Mouse (Mus musculus) spleen, postnatal 4 days (tissue): ENCODE data around the gene Mrln.
"Not testable (repeated sequence)": the region's sequence is repeated elsewhere in the genome, so short reads cannot be mapped to it uniquely, and the experiment has no call there.

Experiments
- DNase-seq, 2 experiments: peaks; one replicate each; pipeline ENCODE4 v3.0.0; 2022; ENCODE audit warnings: low spot score in 2 of 2

The Mrln gene

DNA sequence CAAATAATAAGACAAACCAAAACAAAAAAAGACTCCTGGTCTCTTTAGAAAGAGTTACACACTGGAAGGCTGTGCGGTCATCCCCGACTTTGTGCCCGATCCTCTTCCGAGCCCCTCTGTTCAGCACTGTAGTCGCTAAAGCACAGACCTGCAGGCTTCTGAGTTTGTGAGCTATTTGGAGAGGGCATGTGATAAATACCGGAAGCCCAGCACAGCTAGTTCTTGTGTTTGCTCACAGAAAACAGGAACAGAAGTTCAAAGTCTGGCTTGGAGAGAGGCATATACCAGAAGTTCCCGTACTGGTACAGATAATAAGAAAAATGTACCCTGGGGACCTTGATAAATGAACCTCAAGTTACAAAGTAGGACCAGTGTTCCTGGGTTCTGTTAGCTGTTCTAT lies 9.2 kb upstream of the Mrln start:
- no peak for DNase-seq

DNA sequence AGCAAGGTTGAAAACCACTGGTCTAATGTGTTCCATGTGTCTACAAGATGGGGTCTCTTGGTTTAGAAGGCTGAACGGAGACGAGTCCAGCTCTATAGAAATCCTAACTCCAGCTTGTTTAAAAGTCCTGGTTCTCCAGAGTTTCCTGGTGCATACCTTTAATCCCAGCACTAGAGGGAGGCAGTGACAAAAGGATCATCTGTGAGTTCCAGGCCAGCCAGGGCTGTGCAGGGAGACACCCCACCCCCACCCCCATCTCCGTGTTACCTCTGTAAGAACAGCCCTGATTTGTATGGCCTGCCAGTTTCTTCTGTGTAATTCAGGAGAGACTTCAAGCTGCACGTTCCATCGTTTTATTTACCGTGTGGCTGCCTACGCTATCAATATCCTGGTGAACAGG lies 8.7 kb upstream of the Mrln start:
- no peak for DNase-seq

DNA sequence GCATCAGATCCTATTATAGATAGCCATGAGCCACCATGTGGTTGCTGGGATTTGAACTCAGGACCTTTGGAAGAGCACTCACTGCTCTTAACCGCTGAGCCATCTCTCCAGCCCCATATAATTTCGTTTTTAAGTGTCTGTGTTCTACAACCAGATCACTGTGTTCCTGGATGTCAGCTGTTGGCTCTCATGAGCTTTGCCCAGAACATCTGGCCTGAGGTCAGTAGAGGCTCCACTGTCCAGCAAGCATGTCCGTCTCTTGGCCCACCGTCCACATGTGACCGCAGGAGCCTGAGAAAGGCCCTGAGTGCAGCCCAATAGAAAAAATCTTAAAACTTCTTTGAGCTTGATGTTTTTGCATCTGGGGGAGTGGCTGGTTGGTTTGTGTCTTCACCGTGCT lies 7.8 kb upstream of the Mrln start:
- DNase-seq: no peak

DNA sequence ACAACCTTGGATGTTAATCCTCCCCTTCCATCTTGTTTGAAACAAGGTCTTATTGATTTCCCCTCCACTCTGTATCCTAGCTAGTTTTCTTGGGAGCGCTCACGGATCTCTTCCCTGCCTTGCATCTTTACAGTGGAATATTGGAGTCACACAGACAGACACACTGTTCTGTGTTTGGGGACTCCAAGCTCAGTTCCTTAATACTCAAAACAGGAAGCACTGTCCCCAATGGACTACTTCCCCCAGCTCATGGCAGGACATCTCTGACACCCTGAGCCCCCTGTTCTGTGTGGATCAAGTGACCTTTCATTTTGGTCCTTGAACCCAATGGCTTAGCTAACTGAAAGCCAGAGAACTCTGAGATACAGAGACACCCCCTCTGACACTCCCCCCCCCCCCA lies 6.9 kb upstream of the Mrln start:
- DNase-seq: no peak

DNA sequence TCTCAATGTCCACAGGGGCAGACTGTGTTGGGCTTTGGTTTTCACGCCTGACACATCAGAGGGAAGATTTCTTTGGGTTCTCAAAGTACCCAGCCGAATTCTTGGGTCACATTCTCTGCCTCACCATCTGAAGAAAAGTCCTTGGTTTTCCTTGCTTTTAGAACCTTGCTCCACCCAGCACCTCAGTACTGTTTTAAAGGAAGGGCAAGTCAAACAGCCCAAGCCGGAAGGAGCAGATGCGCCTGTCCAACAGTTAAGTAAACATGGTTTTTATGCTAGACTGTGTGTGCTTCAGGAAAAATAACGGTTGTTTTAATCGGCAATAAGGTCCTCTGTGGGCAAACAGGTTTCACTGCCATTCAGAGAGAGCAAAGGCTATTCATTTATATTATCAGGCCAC lies 6.5 kb upstream of the Mrln start:
- DNase-seq: no peak

DNA sequence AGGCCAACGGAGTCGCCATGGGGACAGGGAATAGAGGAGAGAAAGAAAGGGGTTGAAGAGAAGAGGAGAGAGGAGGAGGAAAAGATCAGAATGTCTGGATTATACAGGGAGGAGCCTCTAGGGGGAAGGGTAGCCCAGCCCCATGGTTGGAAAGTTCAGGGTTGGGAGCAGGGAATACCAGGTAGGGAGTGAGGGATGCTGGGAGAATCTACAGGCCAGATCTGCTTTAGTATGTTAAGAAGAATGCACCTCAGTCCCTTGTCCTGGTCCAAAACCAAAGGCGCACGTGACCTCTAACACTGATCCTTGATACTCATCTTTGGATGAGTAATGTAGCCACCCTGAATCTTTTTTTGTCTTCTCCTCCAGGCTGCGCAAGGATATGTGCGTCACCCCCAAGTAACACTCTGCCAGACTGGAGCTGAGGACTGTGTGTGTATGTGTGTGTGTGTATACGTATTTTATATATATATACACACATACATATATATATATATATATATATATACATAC lies 5.5 kb upstream of the Mrln start:
- DNase-seq: no peak

DNA sequence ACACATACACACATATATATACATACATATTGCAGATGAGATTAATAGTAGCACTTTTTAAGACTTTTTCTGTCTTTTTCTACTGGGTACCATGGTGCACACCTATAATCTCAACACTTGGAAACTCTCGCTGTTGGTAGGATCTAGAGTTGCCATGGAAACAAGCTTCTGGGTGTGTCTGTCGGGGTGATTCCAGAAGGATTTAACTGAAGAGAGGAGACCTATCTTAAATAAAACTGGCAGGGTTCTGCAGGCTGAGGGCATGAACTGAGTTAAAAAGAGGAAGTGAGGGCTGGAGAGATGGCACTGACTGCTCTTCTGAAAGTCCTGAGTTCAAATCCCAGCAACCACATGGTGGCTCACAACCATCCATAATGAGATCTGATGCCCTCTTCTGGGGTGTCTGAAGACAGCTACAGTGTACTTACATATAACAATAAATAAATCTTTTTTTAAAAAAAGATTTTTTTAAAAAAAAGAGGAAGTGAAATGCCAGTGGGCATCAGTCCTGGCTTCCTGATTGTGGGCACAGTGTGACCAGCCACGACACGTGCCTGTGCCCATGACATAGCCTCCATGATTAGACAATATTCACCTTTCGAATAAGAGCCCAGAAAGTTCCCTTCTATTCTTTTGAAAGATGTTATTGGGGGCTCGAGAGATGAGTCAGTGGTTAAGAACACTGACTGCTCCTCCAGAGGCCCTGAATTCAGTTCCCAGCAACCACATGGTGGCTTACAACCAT lies 4.8 kb upstream of the Mrln start:
- DNase-seq: no peak

DNA sequence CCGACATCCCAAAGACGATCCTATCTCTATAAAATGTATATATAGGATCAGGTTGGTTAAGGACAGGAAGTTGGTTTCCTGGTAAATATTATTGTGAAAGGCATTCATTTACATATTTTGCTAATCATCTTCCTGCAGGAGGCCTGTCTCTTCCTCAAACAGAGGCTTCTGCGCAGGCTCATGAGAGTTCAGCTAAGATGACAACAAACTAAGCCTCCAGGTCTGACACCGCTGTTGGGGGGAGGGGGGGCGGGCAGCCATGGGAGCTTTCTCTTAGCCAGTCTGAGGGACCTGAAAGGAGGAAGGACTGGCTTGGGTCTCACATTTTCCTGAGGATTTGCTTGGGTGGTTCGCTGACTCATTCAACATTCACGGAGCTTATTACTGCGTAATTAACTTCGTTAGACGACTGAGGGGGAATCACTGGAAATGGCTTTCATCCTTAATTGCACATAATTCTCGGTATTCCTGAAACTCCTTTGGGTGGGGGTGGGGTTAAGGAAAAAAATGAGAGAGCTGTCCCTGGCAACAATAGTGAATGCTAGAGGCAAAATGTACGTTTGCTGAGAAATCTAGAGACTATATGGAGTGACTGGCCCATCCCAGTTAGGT lies 3.5 kb upstream of the Mrln start:
- no peak for DNase-seq

DNA sequence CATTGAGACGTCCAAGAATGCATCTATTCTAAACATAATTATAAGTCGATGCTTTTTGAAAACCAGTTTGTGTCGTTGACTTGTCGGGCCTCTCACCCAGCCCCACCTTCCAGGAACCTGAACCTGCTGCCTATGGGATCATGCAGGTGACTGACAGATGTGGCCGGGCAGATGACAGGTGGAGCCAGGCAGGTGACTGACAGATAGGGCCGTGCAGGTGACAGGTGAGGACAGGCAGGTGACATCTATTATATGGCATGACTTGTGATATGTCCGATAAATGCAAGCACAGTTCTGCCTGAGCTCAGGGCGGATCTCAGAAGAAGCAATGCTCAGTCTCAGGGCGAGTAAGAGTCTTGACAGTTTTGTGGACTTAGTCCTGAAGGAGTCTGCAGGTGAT lies 6.8 kb downstream of the Mrln start:
- no peak for DNase-seq

DNA sequence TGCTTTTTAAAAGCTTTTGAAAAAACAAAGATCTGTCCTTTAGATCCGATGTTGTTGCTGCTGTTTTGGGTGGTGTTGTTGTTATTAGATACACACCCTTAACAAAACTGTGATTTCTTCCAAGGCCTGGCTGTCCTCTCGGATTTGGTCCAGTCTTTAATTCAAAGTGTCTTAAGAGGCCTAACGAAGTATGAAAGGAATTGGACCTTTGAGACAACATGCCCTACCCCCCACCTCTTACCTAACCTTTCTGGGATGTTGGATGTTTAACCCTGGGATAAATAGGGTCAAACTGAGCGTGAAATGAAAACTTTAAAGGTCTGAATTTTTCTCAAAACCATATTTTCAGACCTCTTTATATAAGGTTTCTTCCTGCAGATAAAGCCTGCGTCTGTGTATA lies 16.5 kb downstream of the Mrln start:
- DNase-seq: no peak

DNA sequence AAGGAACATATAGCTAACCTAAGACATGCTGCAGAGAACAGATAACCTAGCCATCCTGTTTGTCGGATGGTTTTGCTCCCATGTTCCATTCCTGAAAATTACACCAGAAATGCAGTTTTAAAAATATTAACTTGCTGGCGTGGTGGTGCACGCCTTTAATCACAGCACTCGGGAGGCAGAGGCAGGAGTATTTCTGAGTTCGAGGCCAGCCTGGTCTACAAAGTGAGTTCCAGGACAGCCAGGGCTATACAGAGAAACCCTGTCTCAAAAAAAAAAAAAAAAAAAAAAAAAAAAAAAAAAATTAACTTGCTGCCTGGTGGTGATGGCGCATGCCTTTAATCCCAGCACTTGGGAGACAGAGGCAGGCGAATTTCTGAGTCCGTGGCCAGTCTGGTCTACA lies 17.8 kb downstream of the Mrln start:
- DNase-seq: not testable (repeated sequence)

DNA sequence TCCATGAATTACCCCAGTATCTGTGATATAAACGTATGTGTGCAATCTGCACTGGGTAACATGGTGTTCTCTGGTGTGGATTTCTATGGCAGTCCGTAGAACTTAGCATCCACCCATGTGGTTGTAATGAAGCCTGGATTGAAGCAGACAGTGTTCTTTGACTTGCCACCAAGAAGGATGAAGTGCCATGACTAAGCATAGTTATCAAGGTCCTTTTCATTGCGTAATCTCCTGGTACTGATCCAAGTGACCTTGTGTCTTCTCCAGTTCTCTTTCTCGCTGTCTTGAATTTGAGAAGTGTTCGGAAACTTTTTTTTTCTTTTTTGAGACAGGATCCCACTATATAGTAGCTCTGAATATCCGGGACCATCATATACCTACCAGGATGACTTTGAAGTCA lies 20.1 kb downstream of the Mrln start:
- no peak for DNase-seq

DNA sequence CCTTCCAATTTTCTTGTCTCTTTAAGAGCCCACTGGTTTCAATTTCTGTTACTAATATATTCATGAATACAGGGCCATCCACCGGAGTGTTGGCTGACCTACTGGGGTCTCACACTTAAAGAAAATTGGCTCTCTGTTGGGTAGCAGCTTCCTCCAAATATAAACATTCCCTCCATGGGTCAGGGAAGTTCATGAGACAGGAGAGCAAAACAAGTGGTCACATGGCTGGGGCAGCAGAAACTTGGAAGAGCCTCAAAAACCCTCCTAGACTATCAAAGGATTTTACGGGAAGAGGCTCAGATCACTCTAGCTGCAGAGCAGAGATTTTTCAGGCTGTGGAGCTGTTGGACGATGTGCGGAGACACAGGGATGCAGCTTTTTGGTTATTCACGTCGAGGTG lies 21.3 kb downstream of the Mrln start:
- DNase-seq: no peak

DNA sequence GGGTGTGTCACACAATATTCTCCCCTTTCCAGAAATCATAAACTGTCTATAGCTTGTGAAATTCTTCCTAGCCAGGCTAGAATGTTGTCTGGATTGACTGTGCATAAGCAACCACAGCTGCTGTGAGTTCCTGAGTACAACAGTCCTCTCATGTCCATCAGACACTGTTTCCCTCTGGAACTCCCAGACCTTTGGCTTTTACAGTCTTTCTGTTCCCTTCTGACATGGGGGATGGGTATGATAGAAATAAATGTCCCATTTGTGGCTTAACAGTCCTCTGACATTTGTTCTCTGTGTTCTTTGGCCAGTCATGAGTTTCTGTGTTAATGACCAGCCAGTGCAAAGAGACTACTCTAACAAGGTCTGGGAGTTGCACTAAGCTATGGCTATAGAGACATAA lies 22.1 kb downstream of the Mrln start:
- DNase-seq: no peak

DNA sequence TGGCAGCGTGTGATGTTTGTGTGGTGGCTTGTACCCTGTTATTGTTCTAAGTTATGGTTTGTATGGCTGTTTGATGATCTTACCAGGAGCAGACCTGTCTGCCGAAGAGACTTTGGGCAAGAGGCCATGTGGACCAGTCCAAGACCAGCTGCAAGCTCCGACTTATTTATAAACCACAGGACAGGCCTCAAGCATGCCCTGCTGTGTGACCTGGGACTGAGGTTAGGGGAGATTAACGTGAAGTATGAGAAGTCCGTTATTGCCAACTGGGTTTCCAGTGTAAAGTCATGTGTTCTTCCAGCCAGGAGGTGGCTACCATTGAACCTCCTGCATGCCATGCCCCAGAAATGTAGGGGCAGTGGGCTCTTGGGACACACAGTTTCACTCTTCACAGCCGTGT lies 25.9 kb downstream of the Mrln start:
- no peak for DNase-seq

DNA sequence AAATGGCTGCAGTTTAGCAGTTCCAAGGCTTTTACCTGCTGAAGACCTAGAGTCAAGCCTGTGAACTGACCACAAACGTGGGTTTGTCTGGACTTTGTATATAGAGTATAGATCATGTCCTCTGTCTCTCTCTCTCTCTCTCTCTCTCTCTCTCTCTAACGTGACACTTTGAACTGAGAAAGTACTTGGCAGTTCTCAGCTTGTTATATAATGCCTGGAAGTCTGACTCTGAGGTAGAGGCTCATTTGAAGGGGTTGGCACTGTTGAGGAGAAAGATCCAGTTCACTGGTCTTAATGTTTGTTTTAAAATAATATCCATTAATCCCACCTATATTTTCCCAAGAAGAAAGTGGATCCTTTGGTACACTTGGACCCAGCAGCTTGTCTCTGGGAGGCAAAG lies 33.5 kb downstream of the Mrln start:
- DNase-seq: no peak

DNA sequence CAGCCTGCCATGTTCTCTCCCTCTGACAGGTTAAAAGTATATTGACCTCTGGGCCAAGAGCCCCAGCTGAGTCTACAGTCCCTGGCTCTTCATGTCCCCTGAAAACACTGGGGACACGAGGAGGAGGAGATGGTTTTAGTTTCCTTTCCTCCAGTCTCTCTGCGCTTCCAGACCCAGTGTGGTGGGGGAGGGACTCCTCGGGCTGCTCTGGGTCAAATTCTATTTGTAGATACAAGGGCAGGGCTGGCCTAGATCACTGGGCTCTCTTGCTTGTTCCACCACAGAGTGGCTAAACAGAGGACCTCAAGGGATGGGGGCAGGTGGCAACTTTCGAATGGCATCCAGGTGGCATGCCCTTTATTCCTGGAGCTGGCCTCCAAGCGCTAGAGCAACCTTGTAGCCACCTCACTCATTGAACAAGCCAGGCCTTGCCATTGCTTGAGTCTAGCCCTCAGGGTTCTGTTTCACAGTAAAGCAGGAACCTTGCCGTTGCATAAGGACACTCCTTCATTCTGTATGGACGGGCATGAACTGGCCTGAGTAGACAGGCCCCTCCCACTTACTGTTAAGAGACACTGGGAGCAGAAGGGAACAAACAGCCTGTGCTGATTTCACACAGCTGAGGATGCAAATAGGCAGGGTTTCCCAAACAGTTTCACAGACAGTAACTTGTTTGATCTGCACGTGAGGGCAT lies 38.4 kb downstream of the Mrln start:
- DNase-seq: no peak

DNA sequence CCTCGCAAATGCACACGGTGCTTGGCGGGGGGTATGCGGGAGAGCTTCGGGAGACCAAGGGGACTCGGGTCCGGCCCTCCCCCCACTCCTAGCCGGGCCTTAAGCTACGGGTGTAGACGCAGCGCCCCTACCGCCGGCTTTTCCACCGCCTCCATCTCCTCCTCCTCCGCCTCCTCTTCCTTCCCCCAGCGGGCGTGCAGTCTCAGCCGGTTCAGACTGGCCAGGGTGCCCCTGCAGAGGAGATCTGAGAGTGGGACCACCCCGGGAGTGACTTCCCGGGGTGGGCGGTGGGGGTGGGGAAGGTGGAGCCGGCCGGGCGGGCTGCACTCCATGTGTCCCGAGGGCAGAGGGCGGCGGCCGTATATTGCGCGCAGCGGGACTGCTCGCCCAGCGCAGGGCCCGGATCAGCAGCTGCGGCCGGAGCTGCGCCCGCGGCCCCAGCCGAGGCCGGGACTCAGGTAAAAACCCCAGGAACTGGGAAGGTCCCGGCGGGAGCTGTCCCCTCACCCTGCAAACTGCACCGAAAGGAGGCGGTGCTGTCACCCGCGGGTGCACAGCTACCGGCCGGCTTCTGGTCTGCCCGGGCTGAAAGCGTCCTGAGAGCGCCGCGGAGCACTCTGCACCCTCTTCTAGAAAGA lies 40.6 kb downstream of the Mrln start, which contains the start of gene Slc16a9:
Slc16a9 (plus strand) TSS at position 180 of the 638 bp plus-strand sequence.
- peak in 1 of 2 experiments; percentile 23 for DNase-seq

DNA sequence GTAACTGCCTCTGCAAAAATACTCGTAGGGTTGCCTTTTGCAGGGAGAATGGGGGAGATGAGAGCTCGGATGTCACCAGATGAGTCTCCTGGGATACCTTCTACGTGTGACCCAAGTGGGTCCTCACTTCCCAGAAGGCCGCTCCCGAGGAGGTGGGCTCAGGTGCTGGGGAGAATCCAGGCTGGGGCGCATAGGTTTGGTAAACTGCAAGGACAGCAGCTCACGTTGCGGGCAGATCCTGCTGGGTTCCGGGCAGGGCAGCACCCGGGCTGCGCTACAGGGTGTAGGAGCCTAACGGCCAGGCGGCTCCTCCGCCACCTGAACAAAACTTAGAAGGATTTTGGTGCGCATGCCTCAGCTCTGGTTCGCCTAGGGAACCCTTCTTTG lies 41.1 kb downstream of the Mrln start:
- DNase-seq: no peak

DNA sequence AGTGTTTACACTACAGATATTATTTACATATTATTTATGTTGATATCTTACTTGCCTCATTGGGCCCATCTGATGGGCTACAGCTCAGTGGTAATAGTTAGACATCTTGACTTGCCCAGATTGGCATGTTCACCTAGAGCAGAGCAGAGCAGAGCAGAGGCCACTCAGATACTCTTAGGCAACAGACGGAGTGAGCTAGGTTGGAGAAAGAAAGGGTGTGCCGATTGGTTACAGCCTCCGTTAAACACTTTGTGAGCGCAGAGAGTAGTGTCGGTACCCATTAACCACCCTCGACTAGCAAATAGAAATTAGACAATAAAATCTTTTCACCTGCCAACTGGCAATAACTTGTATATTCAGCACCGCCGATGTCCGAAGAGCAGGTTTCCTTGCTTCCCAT lies 41.6 kb downstream of the Mrln start:
- no peak for DNase-seq

DNA sequence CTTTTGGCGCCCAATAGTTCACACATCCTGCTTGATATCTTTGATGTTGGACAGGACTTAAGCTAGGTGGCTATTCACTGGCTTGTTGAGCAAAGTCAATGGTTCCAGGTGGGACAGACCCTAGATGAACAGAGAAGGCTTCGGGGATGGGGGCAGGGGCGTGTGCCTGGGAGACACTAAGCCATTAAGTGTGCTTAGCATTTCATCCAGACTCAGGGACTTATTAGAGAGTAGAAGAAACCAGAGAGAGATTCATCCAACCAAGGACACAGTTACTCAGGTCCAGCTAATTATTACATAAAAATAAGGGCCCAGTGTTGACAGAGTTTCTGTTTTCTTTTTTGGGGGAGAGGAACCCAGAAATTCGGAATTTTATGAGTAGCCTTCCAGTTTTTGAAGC lies 45.9 kb downstream of the Mrln start:
- DNase-seq: no peak

DNA sequence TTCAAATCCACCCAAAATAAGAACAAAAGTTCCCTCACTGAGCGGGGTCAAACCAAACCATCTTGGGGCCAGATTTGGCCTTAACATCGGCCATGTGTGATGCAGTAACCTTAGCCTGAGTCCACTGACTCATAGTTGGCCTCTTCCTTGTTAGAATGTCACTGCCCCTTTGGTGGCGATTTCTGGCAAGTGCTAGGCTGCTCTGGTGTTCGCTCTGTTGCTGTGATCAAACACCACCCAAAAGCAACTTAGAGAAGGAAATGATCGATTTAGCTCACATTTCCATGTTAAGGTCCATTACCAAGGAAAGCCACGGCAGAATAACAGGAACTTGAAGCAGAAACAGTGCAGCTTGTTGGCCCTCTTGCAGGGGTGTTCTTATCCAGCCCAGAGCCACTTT lies 46.3 kb downstream of the Mrln start:
- no peak for DNase-seq

DNA sequence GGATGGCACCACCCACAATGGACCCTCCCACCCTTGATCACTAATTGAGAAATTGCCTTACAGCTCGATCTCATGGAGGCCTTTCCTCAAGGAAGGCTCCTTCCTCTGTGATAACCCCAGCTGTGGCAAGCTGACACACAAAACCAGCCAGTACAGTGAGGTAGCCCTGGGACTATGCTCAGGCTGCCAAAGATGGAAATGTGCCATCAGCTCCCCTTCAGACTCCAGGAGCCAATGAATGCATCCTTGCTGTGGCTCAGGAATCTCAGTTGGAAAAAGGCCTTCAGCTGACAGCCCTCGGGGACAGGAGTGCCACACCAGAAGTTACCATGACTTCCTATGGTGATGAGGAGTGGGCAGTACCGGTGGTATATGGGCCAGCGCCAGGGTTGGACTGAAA lies 50.2 kb downstream of the Mrln start:
- DNase-seq: no peak
